Mouse (Mus musculus) heart, postnatal 36 days (tissue): Measurements from ENCODE around the gene Mucl3. TPM values are rescaled to one million over a fixed set of nuclear protein-coding genes. Genes with fewer than 3 reads are reported as not detected.

Experiments used
- DNase-seq, 2 experiments: peaks; one replicate each; pipeline ENCODE4 v3.0.0; 2021 to 2022
- intact Hi-C: fragments of 180-260 bp; cut with DNase I; formaldehyde crosslinking; loops from one replicate; pipeline ENCODE4 v1.15.1; 2025
- total RNA-seq, 2 experiments: library from RNA; stranded (reverse); gene quantifications; 2 replicates each; pipeline ENCODE4 v1.2.3; 2021

The Mucl3 gene
- total RNA-seq, 2 experiments from 2014 or later: not detected

DNA sequence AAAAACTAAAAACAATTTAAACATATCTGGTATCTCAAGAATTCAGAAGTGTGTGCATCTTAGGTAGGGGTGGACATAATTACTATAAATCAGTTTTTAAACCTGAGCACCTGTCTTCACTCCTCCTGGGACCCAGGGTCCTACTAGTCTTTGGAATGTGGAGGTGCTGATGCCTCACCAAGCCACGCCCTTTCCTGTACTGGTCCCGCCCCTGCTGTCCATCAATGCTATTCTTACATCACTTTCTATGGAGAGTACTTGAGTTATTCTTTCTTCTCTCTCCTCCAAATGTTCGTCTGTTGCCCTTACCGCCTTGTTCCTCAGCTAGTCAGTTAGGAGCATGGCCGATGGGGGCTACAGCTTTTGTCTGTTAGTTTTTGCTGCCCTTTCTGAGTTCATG is 7.1 kb downstream of the Mucl3 start:
- intact Hi-C loops: no loop called here

DNA sequence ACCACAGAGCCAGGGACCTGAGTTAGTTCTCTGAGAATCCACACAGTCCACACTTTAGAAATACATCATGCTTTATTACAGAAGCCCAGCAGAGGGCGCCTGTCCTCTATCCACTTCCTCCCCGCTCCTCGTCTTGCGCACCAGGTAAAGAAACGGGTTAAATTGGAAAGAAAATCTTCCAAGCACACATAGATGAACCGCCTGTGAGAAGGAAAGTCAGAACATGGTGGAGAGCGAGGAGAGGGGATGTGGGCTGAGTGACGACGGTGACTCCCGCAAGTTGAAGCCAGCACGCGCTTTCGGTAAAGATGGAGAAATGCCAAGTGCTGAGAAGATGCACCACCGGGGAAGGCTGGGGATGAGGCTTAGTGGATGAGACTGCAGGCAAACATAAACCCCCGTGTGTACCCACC is 7.8 kb downstream of the Mucl3 start:
- intact Hi-C loops: loop anchor here (1.0 kb wide), 1 partner anchor 90 kb away; no protein-coding TSS in a partner anchor

More for the DNA sequence above, 7.1 kb downstream of the Mucl3 start:
- DNase-seq: peak in 1 of 2 experiments; percentile 31

DNA sequence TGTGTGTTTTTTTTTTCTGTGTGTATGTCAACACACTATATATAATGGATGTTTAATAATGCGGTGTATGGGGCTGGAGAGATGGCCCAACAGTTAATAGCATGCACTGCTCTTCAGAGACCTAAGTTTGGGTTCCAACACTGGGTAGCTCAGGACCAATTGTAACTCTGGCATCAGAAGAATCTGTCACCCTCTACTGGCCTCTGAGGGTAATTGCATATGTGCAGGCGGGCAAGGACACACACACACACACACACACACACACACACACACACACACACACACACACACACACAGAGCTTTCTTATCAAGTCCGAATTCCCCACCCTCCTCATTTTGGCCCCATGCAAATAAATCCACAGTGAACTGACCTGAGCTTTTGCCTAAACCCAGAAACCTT is 8.3 kb downstream of the Mucl3 start:
- intact Hi-C loops: loop anchor here (1.0 kb wide), 1 partner anchor 90 kb away; no protein-coding TSS in a partner anchor

More for the DNA sequence above, 7.8 kb downstream of the Mucl3 start:
- peak; percentile 61 to 71 for DNase-seq

DNA sequence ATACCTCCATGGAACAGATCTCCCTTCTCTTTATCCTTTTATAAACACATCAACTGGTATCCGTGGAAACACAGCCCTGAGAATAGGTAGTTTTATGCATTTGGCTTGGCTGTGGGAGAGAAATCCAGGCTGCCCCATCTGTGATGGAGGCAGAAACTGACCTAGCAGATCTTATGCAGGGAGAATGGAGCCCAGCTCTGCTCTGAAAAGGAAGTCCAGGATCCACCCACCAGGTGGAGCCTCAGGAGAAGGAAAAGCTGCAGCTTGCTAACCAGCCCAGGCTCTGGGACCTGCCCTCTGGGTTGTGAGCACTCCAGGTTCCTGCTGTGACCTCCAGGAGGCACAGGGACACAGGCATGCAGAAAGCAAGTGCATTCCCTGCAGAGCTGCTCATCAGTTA is 9.5 kb downstream of the Mucl3 start:
- no peak for DNase-seq
- intact Hi-C loops: no loop called here

More for the DNA sequence above, 8.3 kb downstream of the Mucl3 start:
- no peak for DNase-seq

DNA sequence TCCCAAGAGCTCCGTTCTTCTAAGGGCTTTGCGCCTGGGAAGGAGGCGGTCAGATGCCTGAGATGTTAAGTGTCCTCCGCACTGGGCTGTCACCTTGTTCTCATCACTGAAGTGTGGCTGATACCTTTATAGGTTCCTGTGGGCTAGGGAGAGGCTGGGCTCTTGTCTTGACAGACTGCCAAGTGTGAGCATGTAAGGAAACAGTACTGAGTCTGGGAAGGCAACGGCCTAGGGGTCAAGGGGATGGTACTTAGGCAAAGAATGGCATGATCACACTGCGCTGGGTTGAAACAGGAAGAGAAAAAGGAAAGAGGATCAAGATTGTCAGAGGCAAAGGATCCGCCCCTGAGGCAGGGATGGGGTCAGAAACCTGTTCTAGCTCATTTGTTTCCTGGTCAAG is 17.0 kb downstream of the Mucl3 start, which contains the start of gene Gm9573:
Gm9573 (minus strand) TSS at position 101 of the 400 bp plus-strand sequence.
- intact Hi-C loops: no loop called here
- no peak for DNase-seq

DNA sequence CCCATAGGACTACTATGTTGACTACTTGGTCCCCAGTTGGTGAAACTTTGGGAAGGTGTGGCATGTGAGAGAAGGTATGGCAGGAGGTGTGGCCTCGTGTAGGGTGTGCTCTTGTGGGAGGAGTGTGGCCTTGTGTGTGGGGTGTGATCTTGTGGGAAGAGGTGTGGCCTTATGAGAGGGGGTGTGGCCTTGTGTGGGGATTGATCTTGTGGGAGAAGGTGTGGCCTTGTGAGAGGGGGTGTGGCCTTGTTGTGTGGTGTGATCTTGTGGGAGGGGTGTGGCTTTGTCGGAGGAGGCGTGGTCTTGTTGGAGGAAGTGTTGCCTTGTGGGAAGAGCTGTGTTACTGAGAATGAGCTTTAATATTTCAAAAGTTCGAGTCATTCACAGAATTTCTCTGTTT is 26.4 kb downstream of the Mucl3 start:
- no peak for DNase-seq

DNA sequence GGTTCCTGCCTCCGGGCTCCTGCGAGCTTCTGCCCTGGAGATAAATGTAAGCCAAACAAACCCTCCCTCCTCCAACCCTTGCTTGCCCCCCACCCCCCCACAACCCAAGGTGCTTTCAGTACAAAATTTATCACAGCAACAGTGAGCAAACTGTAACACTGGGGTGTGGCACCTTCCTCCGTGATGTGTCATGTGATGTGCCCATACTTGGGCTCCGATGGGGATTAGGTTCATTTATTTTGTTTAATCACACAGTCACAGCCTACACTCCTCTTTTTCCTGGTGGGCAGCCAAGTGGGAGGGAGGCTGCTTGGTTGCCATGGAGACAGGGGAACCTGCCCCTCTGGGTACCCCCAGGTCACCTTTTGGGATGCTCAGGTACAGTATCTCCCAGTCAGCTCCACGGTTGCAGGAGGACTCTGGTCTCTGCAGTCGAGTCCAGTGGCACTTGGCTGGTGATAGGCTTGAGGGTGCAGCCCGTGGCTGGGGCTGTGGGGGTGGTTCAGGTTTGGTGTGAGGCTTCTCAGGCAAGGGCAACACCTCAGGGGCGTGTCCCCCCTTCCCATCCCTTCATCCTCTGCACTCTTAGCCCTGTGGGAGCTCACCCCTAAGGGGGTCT is 41.6 kb downstream of the Mucl3 start:
- intact Hi-C loops: no loop called here
- DNase-seq: no peak

More for the DNA sequence above, 26.4 kb downstream of the Mucl3 start:
- intact Hi-C loops: no loop called here

DNA sequence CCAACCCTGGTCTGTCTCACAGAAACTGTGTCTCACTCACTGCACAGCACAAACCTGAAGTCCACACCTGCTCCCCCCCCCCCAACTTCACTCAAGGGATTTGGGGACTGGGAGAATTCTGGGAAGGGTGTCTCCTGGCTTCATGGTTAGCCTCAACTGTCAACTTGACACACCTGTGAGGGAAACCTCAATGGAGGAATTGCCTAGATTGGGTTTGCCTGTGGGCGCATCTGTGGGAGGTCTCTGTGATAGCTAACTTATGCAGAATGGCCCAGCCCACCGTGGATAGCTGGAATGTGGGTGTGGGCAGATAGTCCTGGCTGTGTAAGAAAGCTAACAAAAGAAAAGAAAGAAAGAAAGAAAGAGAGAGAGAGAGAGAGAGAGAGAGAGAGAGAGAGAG is 42.2 kb downstream of the Mucl3 start, which contains the start of gene Sfta2:
Sfta2 (plus strand) TSS at position 301 of the 400 bp plus-strand sequence.
- no peak for DNase-seq
- intact Hi-C loops: no loop called here

DNA sequence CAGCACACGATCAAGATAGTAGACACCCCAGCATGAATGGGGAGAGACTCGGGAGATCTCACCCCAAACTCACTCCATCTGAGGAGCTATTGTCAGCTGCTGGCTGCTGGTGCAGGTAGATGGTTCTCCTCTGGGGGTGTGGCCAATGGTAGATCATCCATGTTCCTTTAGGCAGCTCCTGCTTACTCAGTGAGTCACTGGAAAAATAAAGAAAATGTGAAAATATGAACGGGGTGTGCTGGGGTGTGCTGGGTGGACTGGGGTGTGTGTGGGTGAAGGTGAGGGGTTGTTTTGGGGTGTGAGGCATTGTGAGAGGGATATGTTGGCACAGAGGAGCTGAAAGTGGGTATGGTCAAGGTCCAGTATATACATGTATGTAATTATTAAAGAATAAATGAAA is 46.1 kb downstream of the Mucl3 start:
- intact Hi-C loops: no loop called here
- DNase-seq: no peak

DNA sequence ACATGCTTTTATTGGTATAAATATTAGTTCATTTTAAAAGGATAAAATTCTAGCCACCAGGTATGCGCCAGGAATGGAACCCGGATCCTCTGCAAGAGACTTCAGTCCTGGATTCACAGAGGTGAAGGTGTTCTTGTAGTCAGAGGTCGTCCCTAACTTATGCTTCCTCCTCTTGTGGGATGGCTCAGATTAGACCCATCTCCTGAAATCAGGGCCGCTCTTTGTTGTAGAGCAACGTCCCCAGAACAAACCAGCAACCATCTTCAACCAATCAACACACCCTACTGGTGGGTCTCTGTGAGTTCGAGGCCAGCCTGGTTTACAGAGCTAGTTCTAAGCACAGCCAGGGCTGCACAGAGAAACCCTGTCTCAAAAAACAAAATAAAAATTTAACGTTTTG is 49.0 kb downstream of the Mucl3 start:
- DNase-seq: no peak
- intact Hi-C loops: no loop called here

DNA sequence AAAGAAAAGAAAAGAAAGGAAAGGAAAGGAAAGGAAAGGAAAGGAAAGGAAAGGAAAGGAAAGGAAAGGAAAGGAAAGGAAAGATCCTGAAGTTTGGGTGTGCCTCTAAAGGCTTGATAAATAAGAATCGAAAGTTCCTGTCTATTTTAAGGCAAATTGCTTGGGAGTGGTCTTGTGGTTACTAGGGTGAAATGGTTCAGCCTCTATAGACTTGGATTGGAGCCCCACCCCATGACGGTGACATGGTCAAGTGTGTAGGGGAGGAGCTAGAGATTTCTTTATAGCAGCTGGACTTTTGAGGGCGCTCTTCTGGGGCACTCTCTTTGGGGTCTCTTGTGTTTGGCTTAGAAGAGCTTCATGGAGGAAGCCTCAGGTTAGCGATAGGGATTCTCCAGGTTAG is 49.7 kb downstream of the Mucl3 start:
- intact Hi-C loops: no loop called here
- no peak for DNase-seq

DNA sequence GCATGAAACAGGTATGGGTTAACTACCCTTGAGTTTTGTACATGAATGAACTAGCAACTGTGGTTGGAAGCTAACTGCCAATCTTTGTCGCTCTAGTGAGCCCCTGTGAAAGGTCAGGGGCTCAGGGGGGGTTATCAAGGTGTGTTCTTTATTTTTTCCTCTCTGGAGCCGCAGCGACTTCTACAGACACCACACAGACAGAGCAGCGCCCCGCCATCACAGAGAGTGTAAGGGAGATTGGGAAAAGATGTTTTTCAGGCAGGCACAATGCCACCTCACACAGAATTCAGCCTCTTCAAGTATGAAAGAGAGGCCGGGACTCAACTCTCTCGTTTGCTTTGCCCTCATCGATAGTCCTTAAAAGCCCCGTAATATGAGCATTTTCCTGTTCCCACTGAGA is 51.4 kb downstream of the Mucl3 start:
- intact Hi-C loops: no loop called here

DNA sequence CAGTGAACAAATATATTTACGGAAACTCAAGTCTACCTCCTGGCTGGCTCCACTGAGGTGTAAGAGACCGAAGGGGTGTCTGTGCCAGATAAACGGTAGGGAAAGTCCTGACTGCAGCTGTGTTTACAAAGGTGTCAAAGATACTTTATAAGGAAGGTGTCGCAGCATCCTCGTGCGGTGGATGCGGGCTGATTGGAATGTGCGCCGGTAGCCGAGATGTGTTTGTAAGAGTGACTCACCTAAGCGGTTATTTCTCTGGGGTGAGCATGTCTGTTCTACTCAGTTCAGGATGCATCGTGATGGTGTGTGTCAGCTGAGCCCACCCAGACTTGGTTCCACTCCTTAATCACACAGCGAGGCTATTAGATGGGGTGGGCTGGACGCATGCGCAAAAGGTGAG is 51.8 kb downstream of the Mucl3 start:
- intact Hi-C loops: no loop called here
- DNase-seq: no peak

More for the DNA sequence above, 51.4 kb downstream of the Mucl3 start:
- DNase-seq: no peak

DNA sequence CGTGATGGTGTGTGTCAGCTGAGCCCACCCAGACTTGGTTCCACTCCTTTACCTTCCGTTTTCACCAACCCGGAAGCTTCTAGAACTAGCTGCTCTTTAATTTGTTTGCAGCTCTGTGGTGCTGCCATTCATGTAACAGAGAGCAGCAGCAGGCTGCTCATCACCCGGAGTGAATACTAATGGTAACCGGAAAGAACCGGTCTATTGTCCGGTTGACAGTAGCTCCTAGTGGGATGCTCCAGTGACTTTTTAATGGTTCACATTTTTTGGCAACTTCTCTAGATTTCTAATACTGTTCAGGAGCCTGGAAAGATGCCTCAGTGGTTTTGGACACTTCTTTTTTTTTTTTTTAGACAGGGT is 52.3 kb downstream of the Mucl3 start:
- intact Hi-C loops: no loop called here
- DNase-seq: no peak

DNA sequence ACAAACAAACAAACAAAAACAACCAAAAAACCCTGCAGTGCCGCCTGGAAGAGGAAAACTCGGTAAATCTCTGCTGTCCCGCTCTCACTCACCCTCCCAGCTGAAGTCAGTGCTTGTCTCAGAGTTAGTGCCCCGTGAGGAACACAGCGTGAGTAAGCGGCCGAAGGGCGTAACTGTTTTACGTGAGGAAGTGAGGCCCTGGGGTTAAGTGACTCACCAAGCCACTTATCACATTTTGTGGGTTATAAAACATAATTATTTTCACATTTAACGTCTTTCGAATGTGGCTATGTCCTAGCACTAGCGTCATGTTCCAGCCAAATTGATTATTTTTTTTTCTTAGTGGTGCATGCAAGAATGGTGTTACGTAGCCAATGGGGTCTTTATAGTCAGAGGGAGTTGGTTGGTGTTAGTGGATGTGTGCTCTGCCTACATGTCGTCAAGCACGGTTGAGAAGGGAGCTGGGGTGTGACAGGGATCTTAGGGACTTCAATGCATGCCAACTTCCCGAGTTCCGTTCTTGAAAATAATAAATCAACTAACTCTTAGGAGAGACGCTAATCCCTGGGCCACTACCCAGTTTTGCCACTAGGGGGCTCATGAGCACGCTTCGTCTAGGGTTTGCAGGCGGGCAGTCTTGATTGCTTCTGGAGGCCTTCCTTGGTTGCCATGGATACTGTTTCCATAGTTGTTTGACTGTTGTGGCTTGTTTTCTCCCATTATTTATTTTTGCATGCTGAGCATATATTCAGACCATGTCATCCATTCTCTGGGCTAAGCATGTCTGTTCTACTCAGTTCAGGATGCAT is 52.9 kb downstream of the Mucl3 start:
- intact Hi-C loops: no loop called here
- DNase-seq: peak; percentile 68 to 80

DNA sequence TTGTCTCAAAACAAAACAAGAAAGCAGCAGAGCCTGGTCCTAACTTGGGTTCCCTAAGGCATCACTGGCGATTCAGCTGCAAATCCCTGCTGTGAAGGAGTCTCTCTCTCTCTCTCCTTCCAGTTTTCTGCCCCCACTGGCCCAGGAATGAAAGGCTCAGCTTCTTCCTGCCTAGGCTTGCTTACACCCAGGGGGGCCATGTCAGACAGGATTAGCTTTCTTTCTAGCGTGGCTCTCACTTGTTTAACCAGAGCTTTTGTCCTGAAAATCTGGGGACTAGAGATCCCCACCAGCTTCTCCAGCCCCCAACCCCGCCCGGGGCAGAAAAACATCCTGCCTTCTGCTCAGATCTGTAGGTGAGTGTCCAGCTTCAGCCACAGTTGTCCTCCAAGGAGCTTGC is 55.1 kb downstream of the Mucl3 start:
- intact Hi-C loops: loop anchor here (5.0 kb wide), 1 partner anchor 139 kb away; no protein-coding TSS in a partner anchor
- DNase-seq: no peak

DNA sequence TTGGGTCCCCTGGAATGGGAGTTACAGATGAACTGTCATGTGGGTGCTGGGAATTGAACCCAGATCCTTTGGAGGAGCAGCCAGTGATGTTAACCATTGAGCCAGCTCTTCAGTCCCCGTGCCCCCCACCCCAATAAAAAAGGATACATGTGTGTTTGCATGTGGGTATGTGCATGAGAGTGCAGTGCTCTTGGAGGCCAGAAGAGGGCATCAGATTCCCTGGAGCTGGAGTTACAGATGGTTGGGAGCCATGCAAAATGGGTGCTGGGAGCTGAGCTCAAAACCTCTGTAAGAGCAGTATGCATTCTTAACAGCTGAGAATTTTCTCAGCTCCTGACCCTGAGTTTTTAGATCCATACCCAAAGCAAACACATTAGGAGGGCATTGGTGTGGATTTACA is 56.2 kb downstream of the Mucl3 start:
- intact Hi-C loops: loop anchor here (5.0 kb wide), 1 partner anchor 140 kb away; no protein-coding TSS in a partner anchor
- DNase-seq: no peak

Other genes starting within 250 kb of the Mucl3 start
- gene H2-Q6, start 218.8 kb downstream of the Mucl3 start, total RNA-seq: 1 to 10 TPM in 1 of 2 experiments, under 1 TPM in 1; 0.78 to 1.6 TPM
- 1 to 10 TPM in 1 of 2 experiments, under 1 TPM in 1; 0.94 to 2.1 TPM for gene H2-Q7, start 204.5 kb downstream of the Mucl3 start, total RNA-seq
- gene H2-Q10, start 173.6 kb downstream of the Mucl3 start, total RNA-seq: under 1 TPM; 0.19 to 0.33 TPM
- not detected for gene Pou5f1, start 137.7 kb downstream of the Mucl3 start, total RNA-seq
- gene Tcf19, start 126.9 kb downstream of the Mucl3 start, total RNA-seq: 1 to 10 TPM; 3.4 to 5.2 TPM
- gene Cchcr1, start 126.6 kb downstream of the Mucl3 start, total RNA-seq: 1 to 10 TPM; 2.3 to 2.9 TPM
- not detected for gene Psors1c2, start 110.5 kb downstream of the Mucl3 start, total RNA-seq
- under 1 TPM; 0.19 to 0.39 TPM for gene Cdsn, start 91.6 kb downstream of the Mucl3 start, total RNA-seq
- gene 2300002M23Rik, start 76.2 kb downstream of the Mucl3 start, total RNA-seq: not detected
- not detected for gene Sfta2, start 42.1 kb downstream of the Mucl3 start, total RNA-seq
- gene Gm9573, start 17.1 kb downstream of the Mucl3 start, total RNA-seq: not detected
- 10 to 100 TPM; 31.9 to 33.0 TPM for gene Vars2, start 23.9 kb upstream of the Mucl3 start, total RNA-seq
- gene Gtf2h4, start 30.0 kb upstream of the Mucl3 start, total RNA-seq: 10 to 100 TPM; 16.9 to 17.4 TPM
- 10 to 100 TPM; 29.3 to 37.4 TPM for gene Ddr1, start 60.9 kb upstream of the Mucl3 start, total RNA-seq
- 10 to 100 TPM; 26.8 to 43.0 TPM for gene Ier3, start 178.0 kb upstream of the Mucl3 start, total RNA-seq
- gene Flot1, start 179.5 kb upstream of the Mucl3 start, total RNA-seq: 100 to 1,000 TPM; 154 to 159 TPM
- gene Tubb5, start 194.6 kb upstream of the Mucl3 start, total RNA-seq: 10 to 100 TPM; 87.6 to 91.6 TPM
- 10 to 100 TPM; 12.2 to 14.2 TPM for gene Mdc1, start 197.8 kb upstream of the Mucl3 start, total RNA-seq
- 1 to 10 TPM; 2.3 to 2.4 TPM for gene Nrm, start 217.6 kb upstream of the Mucl3 start, total RNA-seq
- gene Ppp1r18, start 221.9 kb upstream of the Mucl3 start, total RNA-seq: 10 to 100 TPM; 15.6 to 17.0 TPM
- gene Dhx16, start 236.1 kb upstream of the Mucl3 start, total RNA-seq: 10 to 100 TPM; 19.2 to 22.2 TPM